Mouse (Mus musculus) lung, postnatal 0 days (tissue): ENCODE data around the gene Spock1. TPM values are rescaled to one million over a fixed set of nuclear protein-coding genes. Genes with fewer than 3 reads are reported as not detected.

Experiments
- ATAC-seq: fragments of 200-750 bp; cut with Nextera tagmentation; 2 replicates; pipeline ENCODE4 v1.8.0; 2017; ENCODE audit warnings: moderate library complexity
- DNase-seq: peaks from one replicate; pipeline ENCODE4 v3.0.0-alpha.2; 2016; ENCODE audit warnings: low spot score
- H3K27ac ChIP-seq: fragments of 300-500 bp; sonication (generic); 2 replicates; pipeline ENCODE4 v1.5.1; 2014; ENCODE audit warnings: antibody characterized with exemption, mild to moderate bottlenecking, low read length, mixed read lengths
- H3K27me3 ChIP-seq: fragments of 300-500 bp; sonication (generic); replicated peaks from 2 replicates; pipeline ENCODE4 v1.6.1; 2014; ENCODE audit warnings: low read length, mixed read lengths; ENCODE audit not compliant: insufficient read depth
- H3K36me3 ChIP-seq: fragments of 300-500 bp; sonication (generic); 2 replicates; pipeline ENCODE4 v1.6.1; 2014; ENCODE audit warnings: low read length, mixed read lengths; ENCODE audit not compliant: insufficient read depth
- H3K4me1 ChIP-seq: fragments of 300-500 bp; sonication (generic); 2 replicates; pipeline ENCODE4 v1.6.1; 2014; ENCODE audit warnings: antibody characterized with exemption, low read depth, low read length, mixed read lengths; ENCODE audit not compliant: insufficient read depth
- H3K4me2 ChIP-seq: fragments of 300-500 bp; sonication (generic); replicated peaks from 2 replicates; pipeline ENCODE4 v1.6.1; 2014; ENCODE audit warnings: low read depth, mild to moderate bottlenecking, low read length, moderate library complexity, mixed read lengths
- H3K4me3 ChIP-seq: fragments of 300-500 bp; sonication (generic); 2 replicates; pipeline ENCODE4 v1.5.1; 2014; ENCODE audit warnings: low read depth, low read length
- H3K9ac ChIP-seq: fragments of 300-500 bp; sonication (generic); replicated peaks from 2 replicates; pipeline ENCODE4 v1.6.1; 2014; ENCODE audit warnings: low read depth, mild to moderate bottlenecking
- H3K9me3 ChIP-seq: fragments of 300-500 bp; sonication (generic); 2 replicates; pipeline ENCODE4 v1.6.1; 2016; ENCODE audit warnings: low read length, mixed read lengths
- CTCF ChIP-seq: IDR thresholded peaks from 2 replicates; pipeline ENCODE4 v1.5.1; 2016; ENCODE audit warnings: antibody characterized with exemption, mild to moderate bottlenecking
- EP300 ChIP-seq: IDR thresholded peaks from 2 replicates; pipeline ENCODE4 v1.6.1; 2016; ENCODE audit warnings: antibody characterized with exemption, mild to moderate bottlenecking, control low read depth
- WGBS: fragments of 180-500 bp; shearing (Covaris S2); extraction: QIAGEN DNeasy Blood & Tissue Kit; methylation state at CpG from one replicate; pipeline ENCODE4 v1.1.7; 2014; 5-methylcytosine and 5-hydroxymethylcytosine counted together
- polyA plus RNA-seq: library from polyadenylated mRNA; unstranded; fragments of >200 nt; fragmentation: Nextera tagmentation; extraction: Ambion mirVana; gene quantifications from 2 replicates; pipeline ENCODE4 v1.2.1, GENCODE M21; 2015

The Spock1 gene
- polyA plus RNA-seq, 1 experiment from 2014 or later: 0.45 TPM

DNA sequence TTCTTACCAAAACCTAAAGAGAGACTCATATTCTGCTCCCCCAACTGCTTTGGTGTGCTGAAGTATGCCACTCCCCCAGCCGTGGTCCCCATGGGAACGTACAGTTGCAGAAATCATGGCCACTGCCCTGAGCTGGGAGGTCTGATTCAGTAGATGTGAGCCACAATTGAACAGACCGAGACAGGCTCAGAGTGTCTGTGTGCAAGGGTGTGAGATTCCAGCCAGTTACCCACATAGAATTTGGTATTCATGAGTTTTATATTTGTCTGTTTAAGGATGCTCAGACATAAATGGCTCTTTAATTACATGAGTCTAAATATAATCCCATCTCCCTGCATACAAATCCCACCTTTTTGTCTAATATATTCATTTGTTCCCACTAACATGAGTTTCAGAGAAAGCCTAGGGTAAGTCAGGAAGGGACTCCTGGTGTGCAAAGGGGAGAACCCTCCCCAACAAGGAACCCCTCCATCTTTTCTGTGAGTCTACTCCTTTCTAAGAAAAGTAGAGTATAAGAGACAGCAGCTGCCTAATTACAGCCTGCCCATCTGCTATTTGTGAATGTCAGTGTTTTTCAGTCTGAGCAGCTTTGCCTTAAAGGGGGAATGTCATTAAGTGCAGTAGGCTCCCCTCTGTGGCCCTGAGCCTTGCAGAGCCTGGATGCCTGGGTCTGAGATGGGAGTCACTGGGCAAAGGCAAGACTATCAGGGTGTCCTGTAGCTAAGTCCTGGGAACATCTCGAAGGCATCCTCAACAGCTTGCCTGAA, 29.5 kb upstream of the Spock1 start:
- no peak overlapping the region for H3K27ac ChIP-seq
- no peak overlapping the region for H3K4me2 ChIP-seq
- no peaks in the 10 kb centered on the region for H3K9me3 ChIP-seq
- H3K4me1 ChIP-seq: no peaks in the 10 kb centered on the region
- H3K27me3 ChIP-seq: no peaks in the 10 kb centered on the region
- no peak overlapping the region for H3K9ac ChIP-seq
- ATAC-seq: no peak
- TF ChIP-seq EP300 (no peak), CTCF (no peak)
- DNase-seq: no peak
- no peaks in the 10 kb centered on the region for H3K36me3 ChIP-seq
- no peak overlapping the region for H3K4me3 ChIP-seq
- 73% methylated on average over 4 of the region's 4 CpGs for WGBS

DNA sequence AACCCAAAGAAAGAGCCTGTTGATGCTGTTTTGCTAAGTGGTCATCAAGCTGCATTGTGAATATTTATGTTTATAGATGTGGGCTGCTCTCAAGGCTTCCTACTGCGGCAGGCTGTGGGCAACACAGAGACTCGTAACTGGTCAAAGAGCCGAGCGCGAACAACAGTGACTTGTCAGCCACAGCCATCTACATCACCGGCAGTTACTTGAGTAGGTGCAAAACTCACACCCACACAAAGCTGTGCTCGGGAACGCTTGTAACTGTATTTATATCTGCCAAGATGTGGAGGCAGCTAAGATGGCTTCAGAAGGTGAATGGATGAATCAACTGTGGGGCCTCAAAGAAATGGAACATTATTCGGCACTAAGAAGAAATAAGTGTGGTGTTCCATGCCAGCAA, 23.9 kb upstream of the Spock1 start:
- DNase-seq (no peak), ATAC-seq (no peak)
- no peaks in the 10 kb centered on the region for H3K36me3 ChIP-seq
- H3K9ac ChIP-seq: no peak overlapping the region
- no peaks in the 10 kb centered on the region for H3K27me3 ChIP-seq
- H3K4me1 ChIP-seq: no peaks in the 10 kb centered on the region
- H3K9me3 ChIP-seq: no peaks in the 10 kb centered on the region
- no peak overlapping the region for H3K4me3 ChIP-seq
- no peak overlapping the region for H3K4me2 ChIP-seq
- WGBS: 74% methylated on average over 9 of the region's 9 CpGs
- TF ChIP-seq CTCF (no peak), EP300 (no peak)
- no peak overlapping the region for H3K27ac ChIP-seq

- no peak overlapping the region for H3K4me3 ChIP-seq
- H3K27ac ChIP-seq: no peak overlapping the region
- H3K9ac ChIP-seq: no peak overlapping the region
- H3K9me3 ChIP-seq: no peaks in the 10 kb centered on the region
- no peaks in the 10 kb centered on the region for H3K4me1 ChIP-seq
- H3K27me3 ChIP-seq: no peaks in the 10 kb centered on the region
- 50% methylated on average over 3 of the region's 3 CpGs for WGBS
- no peak for DNase-seq
- no peak for ATAC-seq
- no peaks in the 10 kb centered on the region for H3K36me3 ChIP-seq
- H3K4me2 ChIP-seq: no peak overlapping the region
- TF ChIP-seq CTCF: no peak
- TF ChIP-seq EP300: no peak
Observed at GRCm38 (mm10) chr13:57931376-57931775, 23.2 kb upstream of the Spock1 start.

- no peak for TF ChIP-seq CTCF
- TF ChIP-seq EP300: no peak
- 59% methylated on average over 5 of the region's 5 CpGs for WGBS
Observed at GRCm38 (mm10) chr13:57930720-57931119, 22.6 kb upstream of the Spock1 start.

DNA sequence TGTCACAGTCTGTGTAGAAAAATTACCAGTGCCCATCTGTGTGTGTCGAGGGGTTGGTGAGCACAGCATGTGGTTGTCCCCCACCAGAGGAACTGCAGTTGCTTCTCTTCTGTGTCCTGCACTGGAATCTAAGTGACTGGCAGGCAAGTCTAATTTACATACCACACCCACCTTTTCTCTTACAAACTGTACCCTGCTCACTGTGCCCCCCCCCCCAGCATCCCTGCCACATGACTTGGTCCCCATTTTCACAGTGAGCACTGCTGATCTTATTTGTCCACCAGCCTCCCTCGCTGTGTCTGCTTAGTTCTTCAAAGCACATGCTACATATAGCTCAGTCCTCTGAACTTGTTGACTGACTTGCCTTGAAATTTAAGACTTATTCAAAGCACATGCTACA, 22.2 kb upstream of the Spock1 start:
- Histone ChIP-seq H3K9me3 (no peaks in the 10 kb centered on the region), H3K4me3 (no peak overlapping the region), H3K36me3 (no peaks in the 10 kb centered on the region), H3K4me2 (no peak overlapping the region), H3K27ac (no peak overlapping the region), H3K9ac (no peak overlapping the region), H3K27me3 (no peaks in the 10 kb centered on the region), H3K4me1 (no peaks in the 10 kb centered on the region)
- no peak for DNase-seq
- WGBS: 47% methylated on average over 2 of the region's 2 CpGs
- ATAC-seq: no peak
- TF ChIP-seq EP300 (no peak), CTCF (no peak)

More at GRCm38 (mm10) chr13:57930720-57931119, 22.6 kb upstream of the Spock1 start:
- H3K4me3 ChIP-seq: no peak overlapping the region
- no peak overlapping the region for H3K9ac ChIP-seq
- H3K27me3 ChIP-seq: no peaks in the 10 kb centered on the region
- H3K9me3 ChIP-seq: no peaks in the 10 kb centered on the region
- no peak for ATAC-seq
- no peak for DNase-seq
- H3K4me1 ChIP-seq: no peaks in the 10 kb centered on the region
- H3K36me3 ChIP-seq: no peaks in the 10 kb centered on the region
- H3K27ac ChIP-seq: no peak overlapping the region
- H3K4me2 ChIP-seq: no peak overlapping the region

GRCm38 (mm10) chr13:57919947-57920346, 11.8 kb upstream of the Spock1 start:
- Histone ChIP-seq H3K27me3 (no peaks in the 10 kb centered on the region), H3K27ac (no peak overlapping the region), H3K4me1 (no peaks in the 10 kb centered on the region), H3K4me2 (no peak overlapping the region), H3K9me3 (no peaks in the 10 kb centered on the region), H3K36me3 (no peaks in the 10 kb centered on the region), H3K9ac (no peak overlapping the region), H3K4me3 (no peak overlapping the region)
- no peak for ATAC-seq
- DNase-seq: no peak
- TF ChIP-seq CTCF: no peak
- TF ChIP-seq EP300: no peak
- 86% methylated on average over 4 of the region's 4 CpGs for WGBS

DNA sequence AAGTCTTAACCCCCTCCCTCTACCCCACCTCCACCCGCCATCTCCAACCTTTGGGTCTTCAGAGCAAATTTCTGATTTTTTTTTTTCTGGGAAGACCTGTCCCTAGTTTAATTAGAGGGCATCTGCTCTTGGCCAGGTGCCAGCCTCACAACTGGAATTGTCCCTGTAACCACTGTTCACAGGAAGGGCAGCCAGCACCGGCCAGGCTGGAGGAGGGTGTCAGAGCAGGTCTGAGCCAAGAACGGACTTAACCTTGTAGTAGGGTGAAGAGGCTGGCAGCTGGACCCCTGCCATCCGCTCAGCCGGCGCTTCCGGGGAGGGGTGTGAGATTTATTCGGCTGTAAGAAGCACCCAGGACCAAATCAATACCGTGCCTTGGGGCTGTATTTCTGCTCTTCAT, 3.0 kb upstream of the Spock1 start:
- no peak for ATAC-seq
- Histone ChIP-seq H3K36me3 (no peaks in the 10 kb centered on the region), H3K27me3 (peaks cover 16% of the 10 kb centered on the region), H3K4me2 (no peak overlapping the region), H3K4me1 (no peaks in the 10 kb centered on the region), H3K9me3 (no peaks in the 10 kb centered on the region), H3K27ac (no peak overlapping the region), H3K9ac (no peak overlapping the region), H3K4me3 (no peak overlapping the region)
- DNase-seq: no peak
- 65% methylated on average over 9 of the region's 9 CpGs for WGBS
- TF ChIP-seq CTCF (no peak), EP300 (no peak)
